Mouse (Mus musculus) A20 (cell line): ENCODE results near the gene Sntg2.

Source experiments
- DNase-seq: peaks from one replicate; pipeline ENCODE4 v3.0.0-alpha.2; 2011; ENCODE audit warnings: low read depth, low spot score

Gene Sntg2

GRCm38 (mm10) chr12:30204457-30204856 lies 168.7 kb downstream of the Sntg2 start:
- no peak for DNase-seq

DNA sequence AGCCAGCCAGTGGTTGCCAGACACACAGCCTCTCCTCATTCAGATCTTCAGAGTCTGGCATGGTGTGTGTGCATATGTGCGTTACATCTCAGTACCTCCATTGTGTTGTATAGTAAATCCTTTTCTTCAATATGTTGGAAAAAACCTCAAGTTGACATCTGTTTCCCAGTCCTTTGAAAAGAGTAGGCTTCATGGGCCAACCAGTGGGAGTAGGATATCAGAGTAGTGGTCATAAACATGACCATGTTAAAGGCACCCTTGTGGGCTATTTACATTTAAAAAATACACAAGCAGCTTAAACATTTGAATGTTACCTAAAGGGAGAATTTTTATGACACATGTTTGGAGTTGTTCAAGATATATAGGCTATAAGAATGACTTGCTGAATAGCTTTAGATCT lies 170.4 kb downstream of the Sntg2 start:
- no peak for DNase-seq

DNA sequence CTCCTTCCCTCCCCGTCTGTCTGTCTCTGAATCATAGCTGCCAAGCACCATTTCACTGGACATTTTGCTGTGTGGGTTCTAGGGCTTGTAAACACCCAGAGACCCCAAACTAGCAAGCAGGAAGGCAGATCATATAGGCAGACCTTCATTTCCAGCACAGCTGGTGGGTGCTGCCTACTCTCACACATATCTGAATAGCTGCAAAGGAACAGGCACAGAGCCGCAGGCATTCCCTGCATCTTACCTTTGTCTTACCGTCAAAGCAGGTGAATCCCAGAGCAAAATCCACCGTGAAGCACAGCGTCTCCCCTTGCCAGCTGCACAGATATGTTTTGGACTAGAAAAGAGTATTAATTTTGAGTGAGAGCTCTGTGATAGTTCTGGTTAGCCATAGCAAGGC lies 172.1 kb downstream of the Sntg2 start:
- DNase-seq = no peak

- no peak for DNase-seq
Measured at GRCm38 (mm10) chr12:30200621-30201020, 172.6 kb downstream of the Sntg2 start.

GRCm38 (mm10) chr12:30199735-30200134 lies 173.4 kb downstream of the Sntg2 start:
- DNase-seq = peak; percentile 53

DNA sequence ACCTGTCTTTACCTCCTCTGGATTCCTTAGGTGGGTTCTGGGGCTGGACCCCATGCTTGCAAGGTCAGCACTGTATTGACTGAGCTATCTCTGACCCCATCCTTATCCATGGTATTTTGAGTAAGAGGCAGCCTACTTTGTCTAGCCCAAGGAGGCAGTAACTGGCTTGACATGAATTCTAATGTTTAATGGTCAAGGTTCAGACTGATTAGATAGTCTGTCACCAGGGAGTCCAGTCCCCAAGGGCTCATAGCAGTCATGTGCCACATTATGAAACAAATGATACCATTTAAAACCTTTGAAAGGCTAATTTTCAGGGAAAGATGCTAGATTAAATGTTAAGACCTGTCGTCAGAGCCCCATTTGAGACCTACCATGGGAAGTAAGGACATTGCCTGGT lies 174.9 kb downstream of the Sntg2 start:
- no peak for DNase-seq

- no peak for DNase-seq
Measured at GRCm38 (mm10) chr12:30181721-30182120, 191.5 kb downstream of the Sntg2 start.

DNA sequence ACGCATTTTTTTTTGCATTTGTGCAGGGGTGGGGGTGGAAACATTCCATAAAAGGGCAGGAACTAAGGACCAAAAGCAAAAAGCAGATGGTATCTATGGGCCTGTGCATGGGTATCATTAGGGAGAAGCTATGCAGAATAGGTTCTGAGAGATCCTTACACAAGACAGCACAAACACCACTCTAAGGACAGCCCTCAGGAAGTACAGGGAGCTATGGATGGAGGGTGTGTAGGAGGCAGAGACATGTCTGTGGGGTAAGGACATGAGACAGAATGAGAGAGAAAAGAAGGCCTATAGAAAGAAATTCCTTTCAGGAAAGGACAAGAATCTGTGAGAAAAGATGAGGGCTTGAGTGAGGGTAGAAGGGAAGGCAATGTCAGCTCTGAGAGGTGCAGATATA lies 193.6 kb downstream of the Sntg2 start:
- DNase-seq = no peak

DNA sequence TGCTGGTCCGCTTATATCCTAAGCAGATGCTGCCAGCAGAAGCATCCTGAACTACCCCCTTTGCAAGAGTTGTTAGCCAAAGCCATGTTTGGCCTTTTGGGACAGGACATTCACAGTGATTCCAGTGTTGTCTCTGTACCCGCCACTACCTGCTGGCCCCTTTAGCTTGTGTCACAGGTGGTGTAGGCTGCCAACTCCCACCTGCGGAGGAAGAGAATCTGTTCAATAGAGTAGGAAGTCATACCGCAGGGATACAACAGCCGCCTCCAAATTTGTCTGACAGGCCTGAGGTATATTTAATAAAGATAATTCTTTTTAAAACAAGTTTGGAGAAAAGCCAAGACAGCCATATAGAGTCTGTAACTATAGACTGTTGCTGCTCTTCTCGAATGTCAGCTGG lies 195.2 kb downstream of the Sntg2 start:
- DNase-seq = no peak

- DNase-seq = no peak
Measured at GRCm38 (mm10) chr12:30177529-30177928, 195.6 kb downstream of the Sntg2 start.

DNA sequence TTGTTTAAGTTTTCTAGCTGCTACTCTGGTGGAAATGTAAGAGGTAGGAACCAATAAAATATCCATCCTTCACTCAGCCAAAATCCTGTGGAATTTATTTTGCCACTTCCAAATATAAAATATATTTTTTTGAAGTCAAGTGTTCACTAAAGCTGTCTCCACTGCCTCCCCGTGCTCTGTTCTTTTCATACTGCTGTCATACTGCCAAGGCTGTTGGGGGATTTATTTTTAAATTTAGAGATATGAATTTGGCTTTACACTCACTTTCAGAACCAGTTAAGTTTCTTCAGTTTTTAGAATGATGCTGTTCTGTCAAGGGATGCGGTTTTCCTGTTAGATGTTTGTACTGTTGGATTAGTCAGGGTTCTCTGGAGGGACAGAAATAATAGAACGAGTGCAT lies 204.7 kb downstream of the Sntg2 start:
- no peak for DNase-seq

DNA sequence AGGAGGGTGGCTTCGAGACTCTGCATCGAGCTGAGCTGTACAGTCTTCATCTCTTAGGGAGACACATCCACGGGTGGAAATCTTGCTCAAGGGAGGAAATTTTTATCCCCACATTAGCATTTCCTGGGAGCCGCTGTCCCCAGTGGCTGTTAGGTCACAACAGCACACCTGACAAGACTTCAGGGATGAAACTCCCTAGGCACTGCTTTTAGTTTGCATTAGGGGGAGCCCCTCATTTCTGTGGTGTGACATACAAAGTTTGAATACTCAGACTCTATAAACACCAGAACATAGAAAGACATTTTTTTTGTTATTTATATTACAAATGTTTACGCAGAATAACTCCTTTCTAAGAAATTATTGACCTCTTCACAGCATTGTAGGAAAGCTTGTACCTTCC lies 208.6 kb downstream of the Sntg2 start:
- no peak for DNase-seq

GRCm38 (mm10) chr12:30164005-30164404 lies 209.2 kb downstream of the Sntg2 start:
- no peak for DNase-seq

- DNase-seq = no peak
Measured at GRCm38 (mm10) chr12:30161731-30162406, 211.3 kb downstream of the Sntg2 start.

DNA sequence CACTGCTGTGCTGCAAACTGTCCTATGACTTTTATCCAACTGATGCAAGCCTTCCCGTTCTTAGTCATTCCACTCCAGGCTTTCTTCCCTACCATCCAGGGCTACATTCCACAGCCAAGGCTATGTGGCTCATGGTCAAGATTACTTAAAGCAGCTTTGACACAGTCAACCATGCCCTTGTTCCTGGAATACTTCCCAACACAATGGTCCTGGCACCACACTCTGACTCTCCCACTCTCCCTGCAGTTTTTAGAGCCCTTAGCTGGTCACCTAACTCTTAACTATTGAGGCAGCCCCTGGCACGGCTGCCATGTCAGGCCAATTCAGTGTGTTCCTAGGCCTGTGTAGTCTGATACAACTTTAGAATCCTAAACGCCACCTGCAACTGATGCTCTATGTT lies 212.7 kb downstream of the Sntg2 start:
- DNase-seq = no peak

- DNase-seq = no peak
Measured at GRCm38 (mm10) chr12:30159788-30160187, 213.4 kb downstream of the Sntg2 start.

DNA sequence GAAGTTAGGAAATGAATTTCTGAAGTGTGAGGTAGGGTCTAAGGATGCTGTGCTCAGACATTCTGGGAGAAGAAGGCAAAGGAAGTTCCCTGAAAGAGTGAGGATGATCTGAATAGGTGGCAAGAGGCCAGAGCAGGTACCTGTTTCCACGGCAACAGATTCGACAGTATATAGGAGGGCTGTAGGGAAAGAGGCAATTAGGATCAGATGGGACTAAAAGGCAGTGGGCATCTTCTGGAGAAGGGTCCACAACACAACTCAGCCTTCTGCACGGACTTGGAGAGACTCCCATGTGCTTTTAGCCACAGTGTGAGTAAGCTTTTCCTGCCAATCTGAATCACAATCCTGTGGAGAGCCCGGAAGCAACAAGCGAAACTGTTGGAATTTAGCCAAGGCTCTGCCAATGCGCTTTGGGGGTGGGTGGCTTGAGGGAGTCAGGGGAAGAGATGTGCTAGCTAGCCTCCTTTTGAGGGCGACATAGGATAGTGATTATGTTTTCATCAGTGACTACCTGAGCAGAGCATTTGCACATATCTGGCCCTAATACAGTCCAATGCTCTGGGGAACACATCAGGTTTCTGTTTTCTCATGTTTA lies 219.0 kb downstream of the Sntg2 start:
- no peak for DNase-seq

DNA sequence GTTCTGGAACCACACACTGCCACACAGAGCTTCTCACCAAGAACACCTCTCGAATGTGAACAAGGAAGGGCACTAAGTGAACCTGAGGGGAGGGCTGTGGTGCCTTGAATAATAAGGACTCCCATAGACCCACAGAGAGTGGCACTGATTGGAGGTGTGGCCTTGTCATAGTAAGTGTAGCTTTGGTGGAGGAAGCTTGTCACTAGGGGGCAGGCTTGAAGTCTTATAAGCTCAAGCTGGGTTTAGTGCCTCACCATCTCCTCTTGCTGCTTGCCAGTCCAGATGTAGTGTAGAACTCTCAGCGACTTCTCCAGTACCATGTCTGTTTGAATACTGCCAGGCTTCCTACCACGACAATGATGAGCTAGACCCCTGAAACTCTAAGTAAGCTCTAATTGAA lies 231.1 kb downstream of the Sntg2 start:
- peak; percentile 67 for DNase-seq

DNA sequence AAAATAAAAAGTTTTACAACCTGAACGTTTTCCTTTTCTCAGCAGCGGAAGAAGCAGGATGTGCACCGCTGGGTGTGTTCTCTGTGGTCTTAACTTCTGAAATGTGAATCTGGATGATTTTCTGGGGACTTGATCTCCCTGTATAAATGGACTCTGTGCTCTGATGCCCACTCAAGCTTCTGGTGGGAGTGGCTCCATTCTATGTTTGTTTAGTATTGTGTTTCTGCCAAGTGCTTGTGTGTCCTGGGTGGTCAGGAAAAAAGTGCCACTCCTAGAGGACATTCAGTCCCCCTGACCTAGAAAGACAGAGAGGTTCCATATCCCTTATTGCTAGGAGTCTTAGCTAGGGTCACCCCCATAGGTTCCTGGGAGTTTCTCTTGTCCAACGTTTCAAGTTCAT lies 240.7 kb downstream of the Sntg2 start, which contains the start of gene Tpo:
Gene Tpo (minus strand): TSS at position 101 of the 400 bp plus-strand sequence.
- no peak for DNase-seq

DNA sequence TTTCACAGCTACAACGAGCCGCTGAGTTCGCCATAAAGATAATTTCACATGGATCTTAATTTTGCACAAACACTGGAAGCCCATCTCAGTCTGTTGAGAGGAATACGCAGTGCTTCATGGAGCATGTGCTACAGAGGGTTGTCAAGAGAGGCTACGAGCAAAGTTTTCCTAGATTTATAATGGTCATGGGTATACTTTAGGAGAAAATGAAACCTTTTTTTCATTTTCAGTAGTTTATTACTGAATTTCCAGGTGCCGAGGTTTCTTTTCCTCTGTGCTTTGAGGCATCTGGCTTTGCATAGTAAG lies 243.8 kb downstream of the Sntg2 start:
- DNase-seq = no peak

DNA sequence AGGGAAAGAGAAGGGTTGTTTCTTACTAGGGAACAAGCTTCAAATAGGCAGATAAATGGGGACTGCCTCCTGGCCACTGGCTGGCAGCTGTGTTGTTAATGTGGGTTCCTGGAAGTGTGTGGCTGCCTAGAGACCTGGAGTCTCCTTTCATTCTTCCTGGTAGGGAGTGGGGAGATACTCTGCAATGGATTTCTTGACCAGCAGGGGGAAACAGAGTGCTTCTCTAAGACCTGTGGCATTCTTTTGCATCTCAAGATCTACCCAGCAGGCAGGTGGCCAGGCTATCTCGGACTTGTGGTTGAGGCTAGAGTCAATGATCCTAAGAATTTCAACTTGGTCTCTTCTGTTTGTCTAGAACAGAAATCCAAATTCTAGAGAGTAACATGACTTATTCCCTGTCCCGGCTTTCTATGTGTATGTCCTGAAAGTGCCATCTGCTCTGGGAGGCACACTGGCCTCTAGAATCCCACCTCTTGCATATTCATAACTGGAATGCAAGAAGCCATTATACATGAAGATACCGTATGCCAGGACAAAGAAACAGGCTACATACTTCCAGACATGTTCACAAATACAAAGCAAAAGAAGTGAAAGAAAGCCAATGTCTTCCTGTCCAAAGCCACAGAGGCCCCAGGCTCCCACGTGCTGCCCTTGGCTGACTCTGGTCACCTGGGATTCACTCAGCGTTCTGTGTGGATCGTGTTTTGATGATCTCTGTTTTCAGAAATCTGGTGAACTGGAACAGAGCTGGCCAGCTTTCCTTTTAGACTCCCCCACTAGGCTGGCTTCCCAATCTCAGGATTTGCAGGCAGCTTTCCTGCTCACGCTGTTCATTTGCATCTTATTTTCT lies 244.4 kb downstream of the Sntg2 start:
- DNase-seq = peak; percentile 70
